Mouse (Mus musculus) megakaryocyte, embryonic 14.5 days (primary cell): ENCODE data around the gene Nrbf2.

ENCODE experiments used
- FLI1 ChIP-seq: IDR thresholded peaks from 2 replicates; pipeline ENCODE4 v1.6.1; 2012; ENCODE audit warnings: low read length, inconsistent platforms, mixed read lengths
- GATA1 ChIP-seq: IDR thresholded peaks from 3 replicates; pipeline ENCODE4 v1.6.1; 2012; ENCODE audit warnings: mixed read lengths, low read length, inconsistent platforms, borderline replicate concordance

DNA sequence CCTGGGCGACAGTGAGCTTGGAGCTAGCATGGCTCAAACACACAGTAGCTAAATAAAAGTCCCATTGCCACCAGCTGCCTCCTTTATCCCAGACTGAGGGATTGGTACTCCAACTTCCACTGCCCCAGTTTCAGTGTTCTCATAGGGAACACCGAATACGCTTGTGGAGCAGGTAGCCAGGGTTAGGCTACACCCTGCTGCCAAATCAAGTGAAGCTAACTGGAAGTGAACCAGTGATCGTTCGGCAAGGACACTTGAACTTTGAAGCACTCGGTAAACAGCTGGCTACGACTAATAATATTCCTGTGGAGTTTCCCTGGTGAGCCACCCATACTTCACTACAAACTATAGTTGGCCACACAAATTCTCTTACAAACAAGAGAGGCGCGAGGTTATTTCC is 1.6 kb downstream of the Nrbf2 start:
- TF ChIP-seq GATA1 (no peak), FLI1 (no peak)
